Mouse (Mus musculus) intestine, embryonic 14.5 days (tissue): ENCODE measurements around the gene Aida. TPM values are rescaled to one million over a fixed set of nuclear protein-coding genes. Genes with fewer than 3 reads are reported as not detected.
A peak's percentile ranks its signal among the peaks of the same experiment; 100 is the strongest.
"Not testable (repeated sequence)": the region's sequence is repeated elsewhere in the genome, so short reads cannot be mapped to it uniquely, and the experiment has no call there.

Source experiments
- ATAC-seq: fragments of 200-750 bp; cut with Nextera tagmentation; replicated peaks from 2 replicates; pipeline ENCODE4 v1.8.0; 2017; ENCODE audit warnings: low read depth, moderate number of reproducible peaks, moderate TSS enrichment, moderate library complexity; ENCODE audit not compliant: low FRiP score, low TSS enrichment
- DNase-seq: peaks from one replicate; pipeline ENCODE4 v3.0.0-alpha.2; 2018; ENCODE audit warnings: low spot score
- H3K27ac ChIP-seq: fragments of 300-500 bp; sonication (generic); 2 replicates; pipeline ENCODE4 v1.5.1; 2014; ENCODE audit warnings: low read depth, mild to moderate bottlenecking, control low read depth
- H3K27me3 ChIP-seq: fragments of 300-500 bp; sonication (generic); replicated peaks from 2 replicates; pipeline ENCODE4 v1.6.1; 2014; ENCODE audit warnings: low read length, control low read depth; ENCODE audit not compliant: control insufficient read depth, insufficient read depth
- H3K36me3 ChIP-seq: fragments of 300-500 bp; sonication (generic); 2 replicates; pipeline ENCODE4 v1.6.1; 2014; ENCODE audit warnings: low read length, control low read depth; ENCODE audit not compliant: control insufficient read depth, insufficient read depth
- H3K4me1 ChIP-seq: fragments of 300-500 bp; sonication (generic); replicated peaks from 2 replicates; pipeline ENCODE4 v1.6.1; 2014; ENCODE audit warnings: low read length, control low read depth, mixed read lengths; ENCODE audit not compliant: control insufficient read depth, insufficient read depth
- H3K4me2 ChIP-seq: fragments of 300-500 bp; sonication (generic); 2 replicates; pipeline ENCODE4 v1.6.1; 2014; ENCODE audit warnings: low read length
- H3K4me3 ChIP-seq: fragments of 300-500 bp; sonication (generic); 2 replicates; pipeline ENCODE4 v1.5.1; 2014; ENCODE audit warnings: low read depth, low read length, control low read depth, mixed read lengths
- H3K9ac ChIP-seq: fragments of 300-500 bp; sonication (generic); 2 replicates; pipeline ENCODE4 v1.6.1; 2014; ENCODE audit warnings: mild to moderate bottlenecking, low read length
- H3K9me3 ChIP-seq: fragments of 300-500 bp; sonication (generic); 2 replicates; pipeline ENCODE4 v1.6.1; 2016; ENCODE audit warnings: low read length, control low read depth; ENCODE audit not compliant: control insufficient read depth
- WGBS: fragments of 180-500 bp; shearing (Covaris S2); extraction: QIAGEN DNeasy Blood & Tissue Kit; methylation state at CpG from one replicate; pipeline ENCODE4 v1.1.7; 2014; 5-methylcytosine and 5-hydroxymethylcytosine counted together
- polyA plus RNA-seq: library from polyadenylated mRNA; unstranded; fragments of >200 nt; fragmentation: Nextera tagmentation; extraction: Ambion mirVana; gene quantifications from 2 replicates; pipeline ENCODE4 v1.2.1, GENCODE M21; 2014

Gene Aida
- polyA plus RNA-seq, 1 experiment from 2014 or later: 27.5 TPM

DNA sequence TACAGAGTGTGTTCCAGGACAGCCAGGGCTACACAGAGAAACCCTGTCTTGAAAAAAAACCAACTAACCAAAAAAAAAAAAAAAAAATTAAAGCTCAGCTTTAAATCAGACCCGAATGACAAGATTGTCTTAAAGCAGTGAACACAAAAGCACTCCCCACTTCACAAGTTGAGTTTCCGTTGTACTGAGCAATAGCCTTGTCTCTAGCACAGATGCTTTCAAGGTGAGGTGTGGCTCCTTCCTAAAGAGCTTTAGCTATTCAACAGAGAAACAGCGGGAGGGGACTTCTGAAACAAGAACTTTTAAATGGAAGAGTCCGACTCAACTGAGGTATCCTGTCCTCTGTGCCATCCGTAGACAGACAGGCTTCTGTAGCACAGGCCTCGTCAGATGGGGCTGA lies 28.0 kb downstream of the Aida start:
- H3K4me1 ChIP-seq: no peaks in the 10 kb centered on the region
- H3K9ac ChIP-seq: no peak overlapping the region
- DNase-seq (no peak), ATAC-seq (no peak)
- 95% methylated on average over 6 of the region's 6 CpGs for WGBS
- H3K4me2 ChIP-seq: no peak overlapping the region
- no peak overlapping the region for H3K4me3 ChIP-seq
- no peaks in the 10 kb centered on the region for H3K27me3 ChIP-seq
- no peak overlapping the region for H3K27ac ChIP-seq
- H3K9me3 ChIP-seq: no peaks in the 10 kb centered on the region
- peaks cover 80% of the 10 kb centered on the region for H3K36me3 ChIP-seq

DNA sequence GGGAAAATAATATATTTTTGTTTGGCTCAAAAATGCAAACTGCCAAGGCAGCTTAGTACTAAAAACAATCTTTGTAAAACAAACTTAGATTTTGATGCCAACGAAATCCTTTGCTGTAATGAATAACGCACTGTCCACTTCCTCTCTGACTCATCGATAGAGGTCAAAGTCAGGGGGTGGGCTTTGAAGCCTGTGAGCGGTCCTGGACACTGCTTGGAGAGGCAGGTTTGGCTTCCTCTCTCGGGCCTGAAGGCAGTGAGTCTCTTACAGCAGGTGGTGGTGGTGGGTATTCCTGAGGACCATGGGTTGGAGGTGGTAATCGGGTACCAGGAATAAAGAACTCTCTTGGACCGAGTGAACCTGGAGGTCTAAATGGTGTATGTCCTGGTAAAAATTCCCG lies 30.8 kb downstream of the Aida start:
- H3K27ac ChIP-seq: no peak overlapping the region
- DNase-seq: no peak
- H3K9me3 ChIP-seq: no peaks in the 10 kb centered on the region
- ATAC-seq: no peak
- H3K4me3 ChIP-seq: no peak overlapping the region
- H3K36me3 ChIP-seq: peaks cover 87% of the 10 kb centered on the region
- H3K27me3 ChIP-seq: no peaks in the 10 kb centered on the region
- no peak overlapping the region for H3K9ac ChIP-seq
- WGBS: 91% methylated on average over 8 of the region's 8 CpGs
- no peak overlapping the region for H3K4me2 ChIP-seq
- H3K4me1 ChIP-seq: no peaks in the 10 kb centered on the region

- not testable (repeated sequence) for ATAC-seq, H3K27me3 ChIP-seq
These were observed 46.5 kb downstream of the Aida start for GRCm38 (mm10) chr1:183342902-183343301.

DNA sequence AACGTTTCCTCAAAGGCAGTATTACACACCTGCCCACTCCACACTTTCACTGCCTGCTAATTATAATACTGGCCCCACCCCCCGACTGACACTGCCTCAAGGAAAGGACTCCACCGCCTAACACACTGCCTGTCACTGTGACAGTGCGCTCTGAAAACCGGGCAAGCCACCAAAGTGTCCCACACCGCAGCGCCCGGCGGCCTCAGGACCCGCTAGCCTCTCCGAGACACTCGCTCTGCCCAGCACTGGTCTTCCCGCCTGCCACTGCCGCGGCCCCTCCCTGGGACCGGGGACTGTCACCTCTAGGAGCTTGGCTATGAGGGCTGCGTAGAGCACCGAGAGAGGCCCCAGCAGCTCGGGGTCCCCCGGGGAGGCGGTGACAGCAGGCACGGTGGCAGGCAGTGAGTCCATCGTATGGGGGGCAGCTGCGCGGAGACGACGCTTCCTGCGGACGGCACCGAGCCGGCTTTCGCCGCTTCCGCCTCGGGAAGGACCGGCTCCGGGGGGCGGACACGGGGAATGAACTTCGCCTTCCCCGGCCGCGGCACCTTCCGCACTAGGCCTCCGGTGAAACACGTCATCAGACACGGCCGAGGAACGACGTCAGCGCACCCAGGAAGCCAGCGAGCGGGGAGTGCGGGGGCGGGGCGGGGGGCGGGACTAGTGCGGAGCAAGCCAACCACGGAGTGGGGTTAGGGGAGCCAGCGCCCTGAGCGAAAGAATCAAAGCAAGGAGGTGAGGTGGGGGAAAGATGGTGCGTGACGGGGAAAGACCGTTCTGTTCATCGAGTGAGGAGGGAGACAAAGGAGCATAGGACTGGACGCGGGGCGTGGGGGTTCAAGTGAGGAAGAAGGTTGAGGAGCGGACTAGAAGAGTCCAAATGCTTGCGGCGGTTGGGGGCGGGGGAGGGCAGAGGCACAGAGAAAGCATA lies 48.8 kb downstream of the Aida start:
- H3K4me3 ChIP-seq: peak overlapping the region; percentile 74
- no peaks in the 10 kb centered on the region for H3K27me3 ChIP-seq
- peak overlapping the region; percentile 83 for H3K9ac ChIP-seq
- peak overlapping the region; percentile 78 for H3K4me2 ChIP-seq
- H3K36me3 ChIP-seq: peaks cover 48% of the 10 kb centered on the region
- no peaks in the 10 kb centered on the region for H3K4me1 ChIP-seq
- DNase-seq: peak; percentile 94
- H3K27ac ChIP-seq: peak overlapping the region; percentile 71
- ATAC-seq: peak; percentile 98
- H3K9me3 ChIP-seq: no peaks in the 10 kb centered on the region
- WGBS: under 1% methylated on average over 72 of the region's 72 CpGs

More at GRCm38 (mm10) chr1:183342902-183343301, 46.5 kb downstream of the Aida start:
- not testable (repeated sequence) for DNase-seq, H3K4me2 ChIP-seq, H3K9me3 ChIP-seq, H3K9ac ChIP-seq, H3K4me1 ChIP-seq, H3K4me3 ChIP-seq, H3K27ac ChIP-seq
- WGBS: 94% methylated on average over 1 of the region's 1 CpGs
- peaks cover 48% of the 10 kb centered on the region for H3K36me3 ChIP-seq

GRCm38 (mm10) chr1:183345817-183346195 lies 49.4 kb downstream of the Aida start:
- Histone ChIP-seq H3K27ac (no peak overlapping the region), H3K36me3 (peaks cover 48% of the 10 kb centered on the region), H3K9ac (peak overlapping the region; percentile 83), H3K4me1 (no peaks in the 10 kb centered on the region), H3K4me2 (peak overlapping the region; percentile 78), H3K27me3 (no peaks in the 10 kb centered on the region), H3K9me3 (no peaks in the 10 kb centered on the region), H3K4me3 (peak overlapping the region; percentile 74)
- 2% methylated on average over 10 of the region's 10 CpGs for WGBS
- DNase-seq (no peak), ATAC-seq (peak; percentile 33)

DNA sequence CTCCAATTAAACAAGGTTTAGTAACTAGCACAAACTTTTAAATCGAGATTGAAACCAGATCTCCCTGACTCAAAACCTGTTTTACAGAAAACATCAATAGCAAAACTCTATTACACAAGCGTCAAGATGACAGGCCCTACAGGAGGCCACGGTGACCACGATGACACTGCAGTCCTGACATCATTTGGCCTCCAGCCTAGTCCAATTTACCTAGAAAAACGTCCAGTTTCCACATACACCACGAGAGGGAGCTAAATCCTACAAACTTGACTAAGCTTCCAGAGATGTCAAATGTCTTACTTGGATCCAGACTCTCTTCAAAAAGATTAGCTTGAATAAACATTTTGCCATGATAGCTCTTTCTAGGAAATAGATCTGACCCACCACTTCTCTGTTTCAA lies 53.5 kb downstream of the Aida start:
- peaks cover 65% of the 10 kb centered on the region for H3K36me3 ChIP-seq
- H3K9me3 ChIP-seq: no peaks in the 10 kb centered on the region
- no peak overlapping the region for H3K9ac ChIP-seq
- DNase-seq (peak; percentile 62), ATAC-seq (no peak)
- H3K27me3 ChIP-seq: no peaks in the 10 kb centered on the region
- no peaks in the 10 kb centered on the region for H3K4me1 ChIP-seq
- no peak overlapping the region for H3K4me3 ChIP-seq
- H3K4me2 ChIP-seq: no peak overlapping the region
- no peak overlapping the region for H3K27ac ChIP-seq
- WGBS: 22% methylated on average over 6 of the region's 6 CpGs

DNA sequence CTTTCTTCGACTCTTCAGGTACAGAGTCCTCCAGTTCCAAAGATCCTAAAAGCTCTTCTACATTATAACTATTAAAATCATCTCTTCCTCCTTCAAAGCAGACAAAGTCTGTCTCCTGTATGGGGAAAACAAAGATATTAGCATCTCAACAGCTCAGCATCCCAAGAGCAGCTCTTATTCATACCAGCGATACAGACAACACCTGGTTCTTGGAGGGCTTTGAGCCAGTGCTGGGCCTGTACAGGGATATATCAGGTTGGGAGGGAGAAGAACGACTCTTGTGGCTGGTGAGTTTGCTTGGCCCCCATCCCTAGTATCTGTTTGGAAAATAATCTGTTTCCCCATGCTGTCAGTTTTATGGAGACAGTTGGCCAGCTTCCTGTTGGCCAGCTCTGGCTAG lies 62.5 kb downstream of the Aida start:
- Histone ChIP-seq H3K9me3 (no peaks in the 10 kb centered on the region), H3K27me3 (no peaks in the 10 kb centered on the region), H3K4me1 (0 out of 2 replicates have a peak, but pooled peaks cover 4% of the 10 kb centered on the region), H3K36me3 (peaks cover 88% of the 10 kb centered on the region), H3K27ac (no peak overlapping the region), H3K9ac (no peak overlapping the region), H3K4me3 (no peak overlapping the region), H3K4me2 (no peak overlapping the region)
- WGBS: 86% methylated on average over 3 of the region's 3 CpGs
- no peak for ATAC-seq
- DNase-seq: no peak

DNA sequence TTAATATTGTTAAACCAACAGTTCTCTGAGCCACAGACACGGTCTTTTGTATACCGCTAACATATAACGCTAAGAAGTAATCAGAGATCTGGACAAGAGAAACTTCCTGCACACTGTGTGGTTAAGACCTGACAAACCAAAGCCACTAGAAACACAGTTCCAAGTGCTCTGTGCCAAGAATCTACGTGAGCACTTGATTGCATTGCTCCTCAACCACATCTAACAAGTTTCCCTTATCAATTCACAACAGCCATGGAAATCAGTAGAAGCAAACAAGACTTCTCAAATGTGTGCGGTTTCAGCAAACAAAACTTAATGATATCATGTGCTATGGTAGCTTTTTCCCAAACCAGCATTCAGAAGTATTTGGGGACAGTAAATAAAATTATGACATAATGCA lies 65.9 kb downstream of the Aida start:
- Histone ChIP-seq H3K4me3 (no peak overlapping the region), H3K36me3 (peaks cover 81% of the 10 kb centered on the region), H3K27ac (no peak overlapping the region), H3K4me1 (0 out of 2 replicates have a peak, but pooled peaks cover 4% of the 10 kb centered on the region), H3K9ac (no peak overlapping the region), H3K27me3 (no peaks in the 10 kb centered on the region), H3K4me2 (no peak overlapping the region), H3K9me3 (no peaks in the 10 kb centered on the region)
- 85% methylated on average over 5 of the region's 5 CpGs for WGBS
- ATAC-seq (no peak), DNase-seq (no peak)
